Mouse (Mus musculus) ES-Bruce4 (cell line): Measurements from ENCODE around the gene Syt6. TPM values are rescaled to one million over a fixed set of nuclear protein-coding genes. Genes with fewer than 3 reads are reported as not detected.

ENCODE experiments used
- H3K27ac ChIP-seq: 2 replicates; pipeline ENCODE4 v1.5.1; 2012; ENCODE audit warnings: low read length, inconsistent platforms; ENCODE audit not compliant: insufficient read depth
- H3K27me3 ChIP-seq: 2 replicates; pipeline ENCODE4 v1.6.1; 2012; ENCODE audit warnings: mild to moderate bottlenecking, low read length, inconsistent platforms; ENCODE audit not compliant: control insufficient read depth, poor library complexity, insufficient read depth, severe bottlenecking
- H3K36me3 ChIP-seq: 2 replicates; pipeline ENCODE4 v1.6.1; 2012; ENCODE audit warnings: inconsistent platforms, mild to moderate bottlenecking, low read length, moderate library complexity; ENCODE audit not compliant: control insufficient read depth, poor library complexity, insufficient read depth, severe bottlenecking
- H3K4me1 ChIP-seq: one replicate; pipeline ENCODE4 v1.8.1; 2011; ENCODE audit warnings: low read length; ENCODE audit not compliant: control insufficient read depth, insufficient read depth
- H3K4me3 ChIP-seq: 2 replicates; pipeline ENCODE4 v1.5.1; 2011; ENCODE audit warnings: low read depth, mild to moderate bottlenecking, low read length
- H3K9ac ChIP-seq: 2 replicates; pipeline ENCODE4 v1.6.1; 2012; ENCODE audit warnings: low read depth, mild to moderate bottlenecking, inconsistent platforms; ENCODE audit not compliant: poor library complexity, severe bottlenecking
- H3K9me3 ChIP-seq: replicated peaks from 2 replicates; pipeline ENCODE4 v1.6.1; 2012; ENCODE audit warnings: mild to moderate bottlenecking, low read length, inconsistent platforms; ENCODE audit not compliant: control insufficient read depth, poor library complexity, insufficient read depth, severe bottlenecking
- CTCF ChIP-seq: IDR thresholded peaks from one replicate; pipeline ENCODE4 v1.8.1; 2011; ENCODE audit warnings: low read depth, low read length
- EP300 ChIP-seq: IDR thresholded peaks from 2 replicates; pipeline ENCODE4 v1.6.1; 2011; ENCODE audit warnings: low read depth, low read length; ENCODE audit not compliant: insufficient read depth
- POLR2A ChIP-seq: IDR thresholded peaks from one replicate; pipeline ENCODE4 v1.8.1; 2011; ENCODE audit warnings: low read length; ENCODE audit not compliant: insufficient read depth
- polyA plus RNA-seq: library from polyadenylated mRNA; stranded (reverse); fragments of >200 nt; gene quantifications from 2 replicates; pipeline ENCODE4 v1.2.4, GENCODE M21; 2011; ENCODE audit warnings: low read depth; ENCODE audit not compliant: missing spikeins, insufficient read depth, insufficient read length

Syt6 gene
- polyA plus RNA-seq, 1 experiment: not detected

- peaks cover 14% of the 10 kb centered on the region for H3K9me3 ChIP-seq
- no peak overlapping the region for H3K9ac ChIP-seq
- H3K27ac ChIP-seq: no peak overlapping the region
- H3K27me3 ChIP-seq: no peaks in the 10 kb centered on the region
- TF ChIP-seq EP300 (no peak), CTCF (no peak), POLR2A (no peak)
- no peaks in the 10 kb centered on the region for H3K4me1 ChIP-seq
- H3K4me3 ChIP-seq: no peak overlapping the region
- H3K36me3 ChIP-seq: no peaks in the 10 kb centered on the region
Measured at GRCm38 (mm10) chr3:103647164-103647867, 72.3 kb downstream of the Syt6 start.

- no peak overlapping the region for H3K4me3 ChIP-seq
- TF ChIP-seq EP300 (no peak), POLR2A (no peak), CTCF (no peak)
- H3K9me3 ChIP-seq: peaks cover 14% of the 10 kb centered on the region
- no peak overlapping the region for H3K27ac ChIP-seq
- H3K4me1 ChIP-seq: peaks cover 1% of the 10 kb centered on the region
- H3K36me3 ChIP-seq: no peaks in the 10 kb centered on the region
- no peak overlapping the region for H3K9ac ChIP-seq
- H3K27me3 ChIP-seq: no peaks in the 10 kb centered on the region
Measured at GRCm38 (mm10) chr3:103648486-103648885, 73.5 kb downstream of the Syt6 start.

GRCm38 (mm10) chr3:103649716-103650115, 74.7 kb downstream of the Syt6 start:
- Histone ChIP-seq H3K9ac (no peak overlapping the region), H3K36me3 (no peaks in the 10 kb centered on the region), H3K27ac (no peak overlapping the region), H3K4me3 (no peak overlapping the region), H3K27me3 (no peaks in the 10 kb centered on the region), H3K9me3 (peaks cover 14% of the 10 kb centered on the region), H3K4me1 (peaks cover 1% of the 10 kb centered on the region)
- TF ChIP-seq POLR2A (no peak), EP300 (no peak), CTCF (no peak)

- H3K27ac ChIP-seq: no peak overlapping the region
- TF ChIP-seq EP300 (no peak), POLR2A (no peak), CTCF (no peak)
- no peak overlapping the region for H3K4me3 ChIP-seq
- H3K27me3 ChIP-seq: no peaks in the 10 kb centered on the region
- no peak overlapping the region for H3K9ac ChIP-seq
- H3K9me3 ChIP-seq: peaks cover 14% of the 10 kb centered on the region
- peaks cover 1% of the 10 kb centered on the region for H3K4me1 ChIP-seq
- no peaks in the 10 kb centered on the region for H3K36me3 ChIP-seq
Measured at GRCm38 (mm10) chr3:103650406-103650805, 75.4 kb downstream of the Syt6 start.

DNA sequence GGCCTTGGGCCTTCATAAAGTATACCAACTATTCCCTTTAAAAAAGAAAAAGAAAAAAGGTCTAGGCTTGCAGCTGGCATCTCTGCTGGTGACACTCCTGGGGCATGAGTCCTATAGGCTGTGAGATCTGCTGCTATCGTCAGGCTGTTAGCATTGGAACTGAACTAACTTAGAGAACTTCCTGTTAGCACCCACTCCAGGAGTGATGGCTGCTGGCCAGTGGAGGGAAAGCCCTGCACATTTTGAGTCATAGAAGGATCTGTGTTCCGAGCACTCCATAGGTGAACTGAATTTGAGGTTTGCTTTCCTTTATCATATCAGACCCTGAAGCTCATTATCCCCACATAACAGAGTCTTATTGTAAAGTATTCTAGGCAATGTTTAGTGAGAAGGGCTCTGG, 85.0 kb downstream of the Syt6 start:
- no peak for TF ChIP-seq POLR2A
- TF ChIP-seq EP300: no peak
- TF ChIP-seq CTCF: no peak
- no peaks in the 10 kb centered on the region for H3K4me1 ChIP-seq

GRCm38 (mm10) chr3:103661714-103662113, 86.7 kb downstream of the Syt6 start:
- Histone ChIP-seq H3K4me1 (no peaks in the 10 kb centered on the region), H3K9ac (no peak overlapping the region), H3K4me3 (no peak overlapping the region), H3K9me3 (no peaks in the 10 kb centered on the region), H3K27ac (no peak overlapping the region), H3K36me3 (no peaks in the 10 kb centered on the region), H3K27me3 (no peaks in the 10 kb centered on the region)
- TF ChIP-seq POLR2A (no peak), EP300 (no peak), CTCF (no peak)

More for the DNA sequence above, 85.0 kb downstream of the Syt6 start:
- Histone ChIP-seq H3K9ac (no peak overlapping the region), H3K27me3 (no peaks in the 10 kb centered on the region), H3K9me3 (no peaks in the 10 kb centered on the region), H3K36me3 (no peaks in the 10 kb centered on the region), H3K27ac (no peak overlapping the region), H3K4me3 (no peak overlapping the region)
